Mouse (Mus musculus) liver, embryonic 16.5 days (tissue): ENCODE data around the gene Lrrc8d. TPM values are rescaled to one million over a fixed set of nuclear protein-coding genes. Genes with fewer than 3 reads are reported as not detected.

Experiments
- ATAC-seq: fragments of 200-750 bp; cut with Nextera tagmentation; 2 replicates; pipeline ENCODE4 v1.8.0; 2017; ENCODE audit warnings: low read depth, mild to moderate bottlenecking, moderate number of reproducible peaks, moderate library complexity
- H3K27ac ChIP-seq: fragments of 300-500 bp; sonication (generic); 2 replicates; pipeline ENCODE4 v1.5.1; 2014; ENCODE audit warnings: mild to moderate bottlenecking, low read length
- H3K27me3 ChIP-seq: fragments of 300-500 bp; sonication (generic); 2 replicates; pipeline ENCODE4 v1.6.1; 2014; ENCODE audit warnings: low read depth, low read length, mixed read lengths; ENCODE audit not compliant: control insufficient read depth, insufficient read depth
- H3K36me3 ChIP-seq: fragments of 300-500 bp; sonication (generic); 2 replicates; pipeline ENCODE4 v1.6.1; 2014; ENCODE audit warnings: mild to moderate bottlenecking; ENCODE audit not compliant: control insufficient read depth, insufficient read depth
- H3K4me1 ChIP-seq: fragments of 300-500 bp; sonication (generic); 2 replicates; pipeline ENCODE4 v1.6.1; 2014; ENCODE audit warnings: low read depth, low read length, mixed read lengths; ENCODE audit not compliant: control insufficient read depth
- H3K4me2 ChIP-seq: fragments of 300-500 bp; sonication (generic); 2 replicates; pipeline ENCODE4 v1.6.1; 2014; ENCODE audit warnings: low read depth, low read length, mixed read lengths
- H3K4me3 ChIP-seq: fragments of 300-500 bp; sonication (generic); 2 replicates; pipeline ENCODE4 v1.5.1; 2014; ENCODE audit warnings: low read depth, mild to moderate bottlenecking, low read length
- H3K9ac ChIP-seq: fragments of 300-500 bp; sonication (generic); 2 replicates; pipeline ENCODE4 v1.6.1; 2014; ENCODE audit warnings: low read depth, low read length
- H3K9me3 ChIP-seq: fragments of 300-500 bp; sonication (generic); replicated peaks from 2 replicates; pipeline ENCODE4 v1.6.1; 2016; ENCODE audit warnings: low read length; ENCODE audit not compliant: control insufficient read depth
- WGBS: fragments of 180-500 bp; shearing (Covaris S2); extraction: QIAGEN DNeasy Blood & Tissue Kit; methylation state at CpG from one replicate; pipeline ENCODE4 v1.1.7; 2014; ENCODE audit not compliant: insufficient replicate concordance; 5-methylcytosine and 5-hydroxymethylcytosine counted together
- polyA plus RNA-seq: library from polyadenylated mRNA; unstranded; fragments of >200 nt; fragmentation: Nextera tagmentation; extraction: Ambion mirVana; gene quantifications from 2 replicates; pipeline ENCODE4 v1.2.1, GENCODE M21; 2015

Lrrc8d gene
- polyA plus RNA-seq, 1 experiment from 2014 or later, result 8.0 TPM

GRCm38 (mm10) chr5:105706635-105707034, 6.9 kb downstream of the Lrrc8d start:
- peaks cover 26% of the 10 kb centered on the region for H3K4me1 ChIP-seq
- no peaks in the 10 kb centered on the region for H3K9me3 ChIP-seq
- H3K4me3 ChIP-seq, result no peak overlapping the region
- 34% methylated on average over 11 of the region's 11 CpGs for WGBS
- H3K36me3 ChIP-seq, result no peaks in the 10 kb centered on the region
- no peak overlapping the region for H3K4me2 ChIP-seq
- H3K27me3 ChIP-seq, result no peaks in the 10 kb centered on the region
- no peak overlapping the region for H3K9ac ChIP-seq
- H3K27ac ChIP-seq, result no peak overlapping the region
- no peak for ATAC-seq

- no peaks in the 10 kb centered on the region for H3K36me3 ChIP-seq
- H3K4me1 ChIP-seq, result peaks cover 14% of the 10 kb centered on the region
- WGBS, result 47% methylated on average over 5 of the region's 5 CpGs
- ATAC-seq, result no peak
- H3K9ac ChIP-seq, result no peak overlapping the region
- no peak overlapping the region for H3K27ac ChIP-seq
- H3K4me3 ChIP-seq, result no peak overlapping the region
- no peaks in the 10 kb centered on the region for H3K27me3 ChIP-seq
- no peak overlapping the region for H3K4me2 ChIP-seq
- H3K9me3 ChIP-seq, result no peaks in the 10 kb centered on the region
These were observed 8.5 kb downstream of the Lrrc8d start for GRCm38 (mm10) chr5:105708276-105708675.

GRCm38 (mm10) chr5:105710473-105710872, 10.7 kb downstream of the Lrrc8d start:
- 80% methylated on average over 7 of the region's 7 CpGs for WGBS
- H3K27ac ChIP-seq, result no peak overlapping the region

GRCm38 (mm10) chr5:105714446-105714845, 14.7 kb downstream of the Lrrc8d start:
- H3K4me1 ChIP-seq, result peaks cover 46% of the 10 kb centered on the region
- H3K9me3 ChIP-seq, result no peaks in the 10 kb centered on the region
- H3K27ac ChIP-seq, result no peak overlapping the region
- WGBS, result 76% methylated on average over 6 of the region's 6 CpGs
- no peak overlapping the region for H3K4me3 ChIP-seq
- ATAC-seq, result no peak
- H3K4me2 ChIP-seq, result no peak overlapping the region
- H3K36me3 ChIP-seq, result no peaks in the 10 kb centered on the region
- H3K27me3 ChIP-seq, result no peaks in the 10 kb centered on the region
- H3K9ac ChIP-seq, result no peak overlapping the region

More at GRCm38 (mm10) chr5:105710473-105710872, 10.7 kb downstream of the Lrrc8d start:
- no peaks in the 10 kb centered on the region for H3K9me3 ChIP-seq
- H3K27me3 ChIP-seq, result no peaks in the 10 kb centered on the region
- peak; percentile 59; the same call in 1 of the 2 replicates for ATAC-seq
- H3K4me2 ChIP-seq, result no peak overlapping the region
- no peak overlapping the region for H3K4me3 ChIP-seq
- no peaks in the 10 kb centered on the region for H3K36me3 ChIP-seq
- H3K9ac ChIP-seq, result no peak overlapping the region
- H3K4me1 ChIP-seq, result peaks cover 17% of the 10 kb centered on the region

GRCm38 (mm10) chr5:105715095-105715494, 15.3 kb downstream of the Lrrc8d start:
- Histone ChIP-seq H3K4me3 (no peak overlapping the region), H3K36me3 (no peaks in the 10 kb centered on the region), H3K27ac (no peak overlapping the region), H3K4me2 (no peak overlapping the region), H3K4me1 (peaks cover 51% of the 10 kb centered on the region), H3K9me3 (no peaks in the 10 kb centered on the region), H3K9ac (no peak overlapping the region), H3K27me3 (no peaks in the 10 kb centered on the region)
- no peak for ATAC-seq
- 71% methylated on average over 8 of the region's 8 CpGs for WGBS

- Histone ChIP-seq H3K36me3 (no peaks in the 10 kb centered on the region), H3K27me3 (no peaks in the 10 kb centered on the region), H3K9ac (no peak overlapping the region), H3K4me3 (no peak overlapping the region), H3K4me1 (peaks cover 50% of the 10 kb centered on the region), H3K27ac (no peak overlapping the region), H3K9me3 (no peaks in the 10 kb centered on the region), H3K4me2 (no peak overlapping the region)
- no peak for ATAC-seq
- whole genome bisulfite sequencing, result 17% methylated on average over 10 of the region's 10 CpGs
These were observed 15.9 kb downstream of the Lrrc8d start for GRCm38 (mm10) chr5:105715531-105716124.

GRCm38 (mm10) chr5:105717294-105717693, 17.5 kb downstream of the Lrrc8d start:
- Histone ChIP-seq H3K9me3 (no peaks in the 10 kb centered on the region), H3K27ac (no peak overlapping the region), H3K36me3 (no peaks in the 10 kb centered on the region), H3K4me3 (no peak overlapping the region), H3K27me3 (no peaks in the 10 kb centered on the region), H3K4me1 (peaks cover 52% of the 10 kb centered on the region), H3K4me2 (no peak overlapping the region; the same call in 1 of the 2 replicates), H3K9ac (no peak overlapping the region)
- no peak for ATAC-seq
- 34% methylated on average over 7 of the region's 7 CpGs for WGBS

- peaks cover 52% of the 10 kb centered on the region for H3K4me1 ChIP-seq
- 0 out of 2 replicates have a peak overlapping the region, but pooled peaks have one; percentile 31 for H3K4me3 ChIP-seq
- no peaks in the 10 kb centered on the region for H3K9me3 ChIP-seq
- peak; percentile 70 for ATAC-seq
- peak overlapping the region; percentile 71 for H3K27ac ChIP-seq
- peak overlapping the region; percentile 53 for H3K4me2 ChIP-seq
- peak overlapping the region; percentile 18; the same call in 1 of the 2 replicates for H3K9ac ChIP-seq
- H3K36me3 ChIP-seq, result no peaks in the 10 kb centered on the region
- WGBS, result 18% methylated on average over 11 of the region's 11 CpGs
- H3K27me3 ChIP-seq, result no peaks in the 10 kb centered on the region
These were observed 18.4 kb downstream of the Lrrc8d start for GRCm38 (mm10) chr5:105718138-105718670.

GRCm38 (mm10) chr5:105721267-105721666, 21.5 kb downstream of the Lrrc8d start:
- Histone ChIP-seq H3K27ac (no peak overlapping the region), H3K27me3 (no peaks in the 10 kb centered on the region), H3K4me2 (no peak overlapping the region), H3K9ac (no peak overlapping the region), H3K9me3 (no peaks in the 10 kb centered on the region), H3K4me1 (peaks cover 41% of the 10 kb centered on the region), H3K36me3 (no peaks in the 10 kb centered on the region), H3K4me3 (no peak overlapping the region)
- WGBS, result 54% methylated on average over 4 of the region's 4 CpGs
- no peak for ATAC-seq
